Mouse (Mus musculus): Measurements from ENCODE around the gene Mlx. TPM values are rescaled to one million over a fixed set of nuclear protein-coding genes. Genes with fewer than 3 reads are reported as not detected.
A peak's percentile ranks its signal among the peaks of the same experiment; 100 is the strongest.
"Not testable (repeated sequence)": the region's sequence is repeated elsewhere in the genome, so short reads cannot be mapped to it uniquely, and the experiment has no call there.

The Mlx gene
- total RNA-seq, 2 experiments from 2014 or later, result 17.5 to 17.7 TPM

GRCm38 (mm10) chr11:101109351-101109750 lies 22.3 kb downstream of the Mlx start:
- no peak for DNase-seq

- DNase-seq, result no peak
Observed at GRCm38 (mm10) chr11:101110708-101111107, 23.6 kb downstream of the Mlx start.

GRCm38 (mm10) chr11:101111178-101111577 lies 24.1 kb downstream of the Mlx start:
- DNase-seq, result no peak

- DNase-seq, result no peak
Observed at GRCm38 (mm10) chr11:101112186-101112585, 25.1 kb downstream of the Mlx start.

GRCm38 (mm10) chr11:101115564-101115963 lies 28.5 kb downstream of the Mlx start:
- DNase-seq, result no peak

GRCm38 (mm10) chr11:101118105-101118504 lies 31.0 kb downstream of the Mlx start:
- no peak for DNase-seq

- no peak for DNase-seq
Observed at GRCm38 (mm10) chr11:101119131-101119760, 32.2 kb downstream of the Mlx start.

GRCm38 (mm10) chr11:101119761-101120544 lies 32.9 kb downstream of the Mlx start, which contains the start of the genes Retreg3 and Tubg1:
Retreg3 (minus strand) TSS chr11:101119893.
Tubg1 (plus strand) TSS chr11:101119938.
- DNase-seq, result peak; percentile 99

- DNase-seq, result no peak
Observed at GRCm38 (mm10) chr11:101120545-101121188, 33.6 kb downstream of the Mlx start.

- DNase-seq, result not testable (repeated sequence)
Observed at GRCm38 (mm10) chr11:101124494-101124893, 37.4 kb downstream of the Mlx start.

GRCm38 (mm10) chr11:101125008-101125407 lies 37.9 kb downstream of the Mlx start:
- not testable (repeated sequence) for DNase-seq

GRCm38 (mm10) chr11:101127075-101127474 lies 40.0 kb downstream of the Mlx start:
- DNase-seq, result peak; percentile 31

- no peak for DNase-seq
Observed at GRCm38 (mm10) chr11:101128996-101129577, 42.0 kb downstream of the Mlx start.

GRCm38 (mm10) chr11:101130056-101130756 lies 43.1 kb downstream of the Mlx start:
- DNase-seq, result peak; percentile 84

GRCm38 (mm10) chr11:101131187-101131586 lies 44.1 kb downstream of the Mlx start:
- DNase-seq, result no peak

- DNase-seq, result peak; percentile 53
Observed at GRCm38 (mm10) chr11:101131701-101132100, 44.6 kb downstream of the Mlx start.

GRCm38 (mm10) chr11:101133037-101133436 lies 46.0 kb downstream of the Mlx start:
- no peak for DNase-seq

- peak; percentile 49 for DNase-seq
Observed at GRCm38 (mm10) chr11:101134217-101134865, 47.3 kb downstream of the Mlx start.

- no peak for DNase-seq
Observed at GRCm38 (mm10) chr11:101137000-101137399, 49.9 kb downstream of the Mlx start.

GRCm38 (mm10) chr11:101138536-101139181 lies 51.6 kb downstream of the Mlx start:
- DNase-seq, result peak; percentile 46
